Mouse (Mus musculus) stomach, embryonic 14.5 days (tissue): ENCODE data around the gene Arhgef17. TPM values are rescaled to one million over a fixed set of nuclear protein-coding genes. Genes with fewer than 3 reads are reported as not detected.

ENCODE experiments used
- ATAC-seq: fragments of 200-750 bp; cut with Nextera tagmentation; 2 replicates; pipeline ENCODE4 v1.8.0; 2017; ENCODE audit warnings: low read depth, moderate TSS enrichment; ENCODE audit not compliant: insufficient number of reproducible peaks, insufficient read depth, low FRiP score
- H3K27ac ChIP-seq: fragments of 300-500 bp; sonication (generic); 2 replicates; pipeline ENCODE4 v1.5.1; 2014; ENCODE audit warnings: mild to moderate bottlenecking, low read length, moderate library complexity, mixed read lengths
- H3K27me3 ChIP-seq: fragments of 300-500 bp; sonication (generic); 2 replicates; pipeline ENCODE4 v1.6.1; 2014; ENCODE audit warnings: low read length, control low read depth, mixed read lengths; ENCODE audit not compliant: control insufficient read depth, insufficient read depth
- H3K36me3 ChIP-seq: fragments of 300-500 bp; sonication (generic); 2 replicates; pipeline ENCODE4 v1.6.1; 2014; ENCODE audit warnings: mild to moderate bottlenecking, control low read depth, low read length, moderate library complexity, mixed read lengths; ENCODE audit not compliant: control insufficient read depth, insufficient read depth
- H3K4me1 ChIP-seq: fragments of 300-500 bp; sonication (generic); 2 replicates; pipeline ENCODE4 v1.6.1; 2014; ENCODE audit warnings: low read length, control low read depth, mixed read lengths; ENCODE audit not compliant: control insufficient read depth, insufficient read depth
- H3K4me2 ChIP-seq: fragments of 300-500 bp; sonication (generic); replicated peaks from 2 replicates; pipeline ENCODE4 v1.6.1; 2014; ENCODE audit warnings: low read depth, low read length, control low read depth
- H3K4me3 ChIP-seq: fragments of 300-500 bp; sonication (generic); 2 replicates; pipeline ENCODE4 v1.5.1; 2014; ENCODE audit warnings: low read depth, low read length, control low read depth
- H3K9ac ChIP-seq: fragments of 300-500 bp; sonication (generic); replicated peaks from 2 replicates; pipeline ENCODE4 v1.6.1; 2014; ENCODE audit warnings: low read depth, mild to moderate bottlenecking, control low read depth, low read length, moderate library complexity, mixed read lengths
- H3K9me3 ChIP-seq: fragments of 300-500 bp; sonication (generic); 2 replicates; pipeline ENCODE4 v1.6.1; 2016; ENCODE audit warnings: low read depth, low read length, control low read depth; ENCODE audit not compliant: control insufficient read depth
- WGBS: fragments of 180-500 bp; shearing (Covaris S2); extraction: QIAGEN DNeasy Blood & Tissue Kit; methylation state at CpG from one replicate; pipeline ENCODE4 v1.1.7; 2014; 5-methylcytosine and 5-hydroxymethylcytosine counted together
- polyA plus RNA-seq: library from polyadenylated mRNA; unstranded; fragments of >200 nt; fragmentation: Nextera tagmentation; extraction: Ambion mirVana; gene quantifications from 2 replicates; pipeline ENCODE4 v1.2.1, GENCODE M21; 2014

Arhgef17 gene
- polyA plus RNA-seq, 1 experiment from 2014 or later: 13.7 TPM

- Histone ChIP-seq H3K9me3 (no peaks in the 10 kb centered on the region), H3K36me3 (peaks cover 34% of the 10 kb centered on the region), H3K27ac (peak overlapping the region; percentile 77; the same call in 1 of the 2 replicates), H3K4me3 (no peak overlapping the region), H3K4me2 (peak overlapping the region; percentile 28), H3K4me1 (peaks cover 60% of the 10 kb centered on the region), H3K27me3 (no peaks in the 10 kb centered on the region), H3K9ac (peak overlapping the region; percentile 25; the same call in 1 of the 2 replicates)
- ATAC-seq: 0 out of 2 replicates have a peak, but pooled peaks have one; percentile 1
- 47% methylated on average over 6 of the region's 6 CpGs for WGBS
These were observed 14.2 kb downstream of the Arhgef17 start for GRCm38 (mm10) chr7:100917751-100918150.

GRCm38 (mm10) chr7:100916526-100916925 is 15.4 kb downstream of the Arhgef17 start:
- no peak for ATAC-seq
- peaks cover 25% of the 10 kb centered on the region; the same call in 1 of the 2 replicates for H3K36me3 ChIP-seq
- peak overlapping the region; percentile 69 for H3K27ac ChIP-seq
- WGBS: 66% methylated on average over 6 of the region's 6 CpGs
- no peak overlapping the region for H3K4me3 ChIP-seq
- no peak overlapping the region for H3K9ac ChIP-seq
- H3K4me1 ChIP-seq: peaks cover 63% of the 10 kb centered on the region
- no peaks in the 10 kb centered on the region for H3K27me3 ChIP-seq
- H3K9me3 ChIP-seq: no peaks in the 10 kb centered on the region
- no peak overlapping the region for H3K4me2 ChIP-seq

GRCm38 (mm10) chr7:100915204-100915603 is 16.7 kb downstream of the Arhgef17 start:
- Histone ChIP-seq H3K9ac (no peak overlapping the region), H3K4me1 (peaks cover 63% of the 10 kb centered on the region), H3K4me2 (no peak overlapping the region), H3K9me3 (no peaks in the 10 kb centered on the region), H3K4me3 (no peak overlapping the region), H3K36me3 (peaks cover 21% of the 10 kb centered on the region; the same call in 1 of the 2 replicates), H3K27me3 (no peaks in the 10 kb centered on the region), H3K27ac (no peak overlapping the region)
- WGBS: 82% methylated on average over 5 of the region's 5 CpGs
- ATAC-seq: no peak

GRCm38 (mm10) chr7:100911791-100912190 is 20.1 kb downstream of the Arhgef17 start:
- no peak overlapping the region for H3K9ac ChIP-seq
- ATAC-seq: no peak
- H3K36me3 ChIP-seq: peaks cover 21% of the 10 kb centered on the region; the same call in 1 of the 2 replicates
- H3K4me3 ChIP-seq: no peak overlapping the region
- no peaks in the 10 kb centered on the region for H3K27me3 ChIP-seq
- 32% methylated on average over 9 of the region's 9 CpGs for WGBS
- H3K4me1 ChIP-seq: peaks cover 44% of the 10 kb centered on the region
- no peaks in the 10 kb centered on the region for H3K9me3 ChIP-seq
- H3K27ac ChIP-seq: peak overlapping the region; percentile 35; the same call in 1 of the 2 replicates
- no peak overlapping the region for H3K4me2 ChIP-seq

GRCm38 (mm10) chr7:100911246-100911770 is 20.6 kb downstream of the Arhgef17 start:
- Histone ChIP-seq H3K9me3 (no peaks in the 10 kb centered on the region), H3K36me3 (peaks cover 16% of the 10 kb centered on the region; the same call in 1 of the 2 replicates), H3K4me1 (peaks cover 40% of the 10 kb centered on the region), H3K27me3 (no peaks in the 10 kb centered on the region), H3K9ac (no peak overlapping the region), H3K4me2 (no peak overlapping the region), H3K27ac (peak overlapping the region; percentile 35; the same call in 1 of the 2 replicates), H3K4me3 (no peak overlapping the region)
- WGBS: 5% methylated on average over 2 of the region's 2 CpGs
- 0 out of 2 replicates have a peak, but pooled peaks have one; percentile 20 for ATAC-seq

- H3K36me3 ChIP-seq: peaks cover 5% of the 10 kb centered on the region; the same call in 1 of the 2 replicates
These were observed 23.3 kb downstream of the Arhgef17 start for GRCm38 (mm10) chr7:100908567-100908966.

GRCm38 (mm10) chr7:100908061-100908460 is 23.8 kb downstream of the Arhgef17 start:
- peaks cover 28% of the 10 kb centered on the region for H3K4me1 ChIP-seq
- H3K4me2 ChIP-seq: no peak overlapping the region
- H3K9ac ChIP-seq: no peak overlapping the region; the same call in 1 of the 2 replicates
- peak overlapping the region; percentile 50; the same call in 1 of the 2 replicates for H3K27ac ChIP-seq
- no peaks in the 10 kb centered on the region for H3K27me3 ChIP-seq
- 73% methylated on average over 8 of the region's 8 CpGs for WGBS
- H3K36me3 ChIP-seq: peaks cover 5% of the 10 kb centered on the region; the same call in 1 of the 2 replicates
- no peak for ATAC-seq
- no peaks in the 10 kb centered on the region for H3K9me3 ChIP-seq
- H3K4me3 ChIP-seq: no peak overlapping the region

More at GRCm38 (mm10) chr7:100908567-100908966, 23.3 kb downstream of the Arhgef17 start:
- Histone ChIP-seq H3K27me3 (no peaks in the 10 kb centered on the region), H3K4me1 (peaks cover 28% of the 10 kb centered on the region), H3K4me3 (no peak overlapping the region), H3K4me2 (no peak overlapping the region), H3K9me3 (no peaks in the 10 kb centered on the region), H3K27ac (peak overlapping the region; percentile 35; the same call in 1 of the 2 replicates), H3K9ac (no peak overlapping the region; the same call in 1 of the 2 replicates)
- ATAC-seq: no peak
- 47% methylated on average over 8 of the region's 8 CpGs for WGBS

GRCm38 (mm10) chr7:100907231-100907630 is 24.7 kb downstream of the Arhgef17 start:
- WGBS: 0% methylated on average over 1 of the region's 1 CpGs
- no peak overlapping the region for H3K4me3 ChIP-seq
- H3K4me1 ChIP-seq: peaks cover 28% of the 10 kb centered on the region
- H3K9ac ChIP-seq: no peak overlapping the region
- H3K36me3 ChIP-seq: peaks cover 5% of the 10 kb centered on the region; the same call in 1 of the 2 replicates
- ATAC-seq: no peak
- H3K27me3 ChIP-seq: no peaks in the 10 kb centered on the region
- H3K27ac ChIP-seq: peak overlapping the region; percentile 50; the same call in 1 of the 2 replicates
- H3K9me3 ChIP-seq: no peaks in the 10 kb centered on the region
- H3K4me2 ChIP-seq: no peak overlapping the region
